Mouse (Mus musculus) stomach, postnatal 0 days (tissue): ENCODE results near the gene Edaradd. TPM values are rescaled to one million over a fixed set of nuclear protein-coding genes. Genes with fewer than 3 reads are reported as not detected.
A peak's percentile ranks its signal among the peaks of the same experiment; 100 is the strongest.

Experiments
- ATAC-seq: fragments of 200-750 bp; cut with Nextera tagmentation; 2 replicates; pipeline ENCODE4 v1.8.0; 2017; ENCODE audit not compliant: low FRiP score, low TSS enrichment
- DNase-seq: peaks from one replicate; pipeline ENCODE4 v3.0.0-alpha.2; 2016; ENCODE audit warnings: low spot score
- H3K27ac ChIP-seq: fragments of 300-500 bp; sonication (generic); replicated peaks from 2 replicates; pipeline ENCODE4 v1.5.1; 2014; ENCODE audit warnings: mild to moderate bottlenecking, control low read depth
- H3K27me3 ChIP-seq: fragments of 300-500 bp; sonication (generic); 2 replicates; pipeline ENCODE4 v1.6.1; 2014; ENCODE audit warnings: low read length; ENCODE audit not compliant: control insufficient read depth, insufficient read depth
- H3K36me3 ChIP-seq: fragments of 300-500 bp; sonication (generic); 2 replicates; pipeline ENCODE4 v1.6.1; 2014; ENCODE audit warnings: low read length, mixed read lengths; ENCODE audit not compliant: control insufficient read depth, insufficient read depth
- H3K4me1 ChIP-seq: fragments of 300-500 bp; sonication (generic); replicated peaks from 2 replicates; pipeline ENCODE4 v1.6.1; 2014; ENCODE audit warnings: antibody characterized with exemption; ENCODE audit not compliant: control insufficient read depth, insufficient read depth
- H3K4me2 ChIP-seq: fragments of 300-500 bp; sonication (generic); replicated peaks from 2 replicates; pipeline ENCODE4 v1.6.1; 2014; ENCODE audit warnings: low read depth, mild to moderate bottlenecking, control low read depth, moderate library complexity
- H3K4me3 ChIP-seq: fragments of 300-500 bp; sonication (generic); 2 replicates; pipeline ENCODE4 v1.5.1; 2014; ENCODE audit warnings: low read depth, low read length, control low read depth
- H3K9ac ChIP-seq: fragments of 300-500 bp; sonication (generic); 2 replicates; pipeline ENCODE4 v1.6.1; 2014; ENCODE audit warnings: mild to moderate bottlenecking, low read length, control low read depth, mixed read lengths
- H3K9me3 ChIP-seq: fragments of 300-500 bp; sonication (generic); 2 replicates; pipeline ENCODE4 v1.6.1; 2016; ENCODE audit warnings: low read length; ENCODE audit not compliant: control insufficient read depth
- CTCF ChIP-seq: IDR thresholded peaks from 2 replicates; pipeline ENCODE4 v1.5.1; 2016; ENCODE audit warnings: antibody characterized with exemption, low read depth, mild to moderate bottlenecking, moderate library complexity
- EP300 ChIP-seq: optimal IDR thresholded peaks from 2 replicates; pipeline ENCODE3; 2016; ENCODE audit warnings: antibody characterized with exemption
- WGBS: fragments of 180-500 bp; shearing (Covaris S2); extraction: QIAGEN DNeasy Blood & Tissue Kit; methylation state at CpG from one replicate; pipeline ENCODE4 v1.1.7; 2014; 5-methylcytosine and 5-hydroxymethylcytosine counted together
- polyA plus RNA-seq: library from polyadenylated mRNA; unstranded; fragments of >200 nt; fragmentation: Nextera tagmentation; extraction: Ambion mirVana; gene quantifications from 2 replicates; pipeline ENCODE4 v1.2.1, GENCODE M21; 2015

Edaradd gene
- polyA plus RNA-seq, result 2.2 and 2.4 TPM in 2 replicates

- Histone ChIP-seq H3K9ac (peak within 1 kb of the TSS; percentile 69), H3K9me3 (no peaks in the 10 kb centered on the region), H3K4me1 (no peaks in the 10 kb centered on the region), H3K4me3 (peak within 1 kb of the TSS; percentile 55), H3K27ac (peak within 1 kb of the TSS; percentile 83), H3K4me2 (peak within 1 kb of the TSS; percentile 96), H3K27me3 (no peaks in the 10 kb centered on the region), H3K36me3 (no peaks in the 10 kb centered on the region)
- peak; percentile 91 for ATAC-seq
- WGBS, result under 1% methylated on average over 35 of the region's 35 CpGs
- DNase-seq, result peak; percentile 82
- TF ChIP-seq CTCF (peak; percentile 71), EP300 (no peak)
These were observed at the start of gene Edaradd for GRCm38 (mm10) chr13:12519955-12520584. TSS of gene Edaradd (minus strand) at chr13:12520438.

- no peak for DNase-seq
- Histone ChIP-seq H3K4me3 (no peak overlapping the region), H3K27ac (no peak overlapping the region), H3K9ac (no peak overlapping the region), H3K27me3 (no peaks in the 10 kb centered on the region), H3K9me3 (no peaks in the 10 kb centered on the region), H3K4me2 (no peak overlapping the region), H3K36me3 (no peaks in the 10 kb centered on the region), H3K4me1 (no peaks in the 10 kb centered on the region)
- no peak for ATAC-seq
- no peak for TF ChIP-seq CTCF
- no peak for TF ChIP-seq EP300
- 74% methylated on average over 7 of the region's 7 CpGs for WGBS
These were observed 49.5 kb upstream of the Edaradd start for GRCm38 (mm10) chr13:12569741-12570140.

- H3K9me3 ChIP-seq, result no peaks in the 10 kb centered on the region
- H3K4me3 ChIP-seq, result no peak overlapping the region
- H3K9ac ChIP-seq, result no peak overlapping the region
- H3K4me1 ChIP-seq, result no peaks in the 10 kb centered on the region
- H3K27me3 ChIP-seq, result no peaks in the 10 kb centered on the region
- ATAC-seq, result no peak
- TF ChIP-seq EP300 (no peak), CTCF (no peak)
- 57% methylated on average over 9 of the region's 9 CpGs for WGBS
- no peak for DNase-seq
- H3K27ac ChIP-seq, result no peak overlapping the region
- H3K4me2 ChIP-seq, result no peak overlapping the region
- H3K36me3 ChIP-seq, result no peaks in the 10 kb centered on the region
These were observed 48.6 kb upstream of the Edaradd start for GRCm38 (mm10) chr13:12568597-12569469.

- H3K9me3 ChIP-seq, result no peaks in the 10 kb centered on the region
- no peak overlapping the region for H3K4me3 ChIP-seq
- H3K4me1 ChIP-seq, result no peaks in the 10 kb centered on the region
- TF ChIP-seq CTCF (no peak), EP300 (no peak)
- 86% methylated on average over 1 of the region's 1 CpGs for WGBS
- no peaks in the 10 kb centered on the region for H3K27me3 ChIP-seq
- H3K27ac ChIP-seq, result no peak overlapping the region
- no peak overlapping the region for H3K9ac ChIP-seq
- no peak for DNase-seq
- ATAC-seq, result no peak
- no peak overlapping the region for H3K4me2 ChIP-seq
- H3K36me3 ChIP-seq, result no peaks in the 10 kb centered on the region
These were observed 47.7 kb upstream of the Edaradd start for GRCm38 (mm10) chr13:12567936-12568335.

GRCm38 (mm10) chr13:12565621-12566390 is 45.6 kb upstream of the Edaradd start, which contains the start of gene Ero1lb:
TSS of gene Ero1lb (plus strand) at chr13:12565874.
- H3K9ac ChIP-seq, result peak within 1 kb of the TSS; percentile 68
- H3K4me3 ChIP-seq, result peak within 1 kb of the TSS; percentile 76
- 0 out of 2 replicates have a peak within 1 kb of the TSS, but pooled peaks have one; percentile 30 for H3K27ac ChIP-seq
- H3K27me3 ChIP-seq, result no peaks in the 10 kb centered on the region
- peak within 1 kb of the TSS; percentile 94 for H3K4me2 ChIP-seq
- H3K9me3 ChIP-seq, result no peaks in the 10 kb centered on the region
- H3K4me1 ChIP-seq, result no peaks in the 10 kb centered on the region
- WGBS, result under 1% methylated on average over 64 of the region's 73 CpGs
- TF ChIP-seq CTCF (peak; percentile 53), EP300 (no peak)
- H3K36me3 ChIP-seq, result no peaks in the 10 kb centered on the region
- ATAC-seq, result peak; percentile 98
- peak; percentile 96 for DNase-seq
